Mouse (Mus musculus) heart, embryonic 15.5 days (tissue): Measurements from ENCODE around the gene Slc25a17. TPM values are rescaled to one million over a fixed set of nuclear protein-coding genes. Genes with fewer than 3 reads are reported as not detected.

Source experiments
- ATAC-seq: fragments of 200-750 bp; cut with Nextera tagmentation; replicated peaks from 2 replicates; pipeline ENCODE4 v1.8.0; 2017; ENCODE audit warnings: low read depth, moderate TSS enrichment; ENCODE audit not compliant: insufficient number of reproducible peaks, insufficient read depth, low FRiP score
- H3K27ac ChIP-seq: fragments of 300-500 bp; sonication (generic); 2 replicates; pipeline ENCODE4 v1.5.1; 2015; ENCODE audit warnings: mild to moderate bottlenecking, inconsistent platforms
- H3K27me3 ChIP-seq: fragments of 300-500 bp; sonication (generic); 2 replicates; pipeline ENCODE4 v1.6.1; 2015; ENCODE audit warnings: inconsistent platforms
- H3K36me3 ChIP-seq: fragments of 300-500 bp; sonication (generic); 2 replicates; pipeline ENCODE4 v1.6.1; 2015; ENCODE audit warnings: mild to moderate bottlenecking, inconsistent platforms
- H3K4me1 ChIP-seq: fragments of 300-500 bp; sonication (generic); replicated peaks from 2 replicates; pipeline ENCODE4 v1.6.1; 2015; ENCODE audit warnings: inconsistent platforms
- H3K4me2 ChIP-seq: fragments of 300-500 bp; sonication (generic); 2 replicates; pipeline ENCODE4 v1.6.1; 2015; ENCODE audit warnings: inconsistent platforms, mild to moderate bottlenecking, moderate library complexity
- H3K4me3 ChIP-seq: fragments of 300-500 bp; sonication (generic); 2 replicates; pipeline ENCODE4 v1.5.1; 2015; ENCODE audit warnings: mild to moderate bottlenecking, inconsistent platforms
- H3K9ac ChIP-seq: fragments of 300-500 bp; sonication (generic); 2 replicates; pipeline ENCODE4 v1.6.1; 2015; ENCODE audit warnings: mild to moderate bottlenecking, inconsistent platforms
- H3K9me3 ChIP-seq: fragments of 300-500 bp; sonication (generic); replicated peaks from 2 replicates; pipeline ENCODE4 v1.6.1; 2016; ENCODE audit warnings: inconsistent platforms
- WGBS: fragments of 180-500 bp; shearing (Covaris S2); methylation state at CpG from one replicate; pipeline ENCODE4 v1.1.7; 2015; ENCODE audit warnings: mixed read lengths; 5-methylcytosine and 5-hydroxymethylcytosine counted together
- polyA plus RNA-seq: library from polyadenylated mRNA; unstranded; fragments of >200 nt; fragmentation: Nextera tagmentation; extraction: Ambion mirVana; gene quantifications from 2 replicates; pipeline ENCODE4 v1.2.1, GENCODE M21; 2015

Gene Slc25a17
- polyA plus RNA-seq, 1 experiment from 2014 or later = 47.8 TPM

DNA sequence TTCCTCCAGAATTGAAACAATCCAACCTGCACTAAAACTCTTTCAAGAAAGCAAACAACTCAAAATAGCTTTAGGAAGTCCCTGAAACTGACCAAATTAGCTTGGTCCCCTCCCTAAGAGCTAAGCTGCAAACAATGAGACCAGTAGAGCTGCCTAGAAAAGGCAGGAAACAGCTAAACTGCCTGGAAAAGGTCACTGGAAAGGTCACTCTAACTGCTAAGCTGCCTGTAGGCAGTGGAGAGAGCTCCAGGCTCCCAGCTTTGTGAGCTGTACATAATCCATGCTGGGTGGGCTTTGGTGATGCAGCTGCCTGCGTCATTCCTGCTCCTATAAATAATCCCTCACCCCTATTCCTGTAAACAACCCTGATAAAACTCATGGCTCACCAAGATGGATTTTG, 9.7 kb upstream of the Slc25a17 start:
- no peak overlapping the region for H3K9ac ChIP-seq
- no peak overlapping the region for H3K4me3 ChIP-seq
- H3K9me3 ChIP-seq = no peaks in the 10 kb centered on the region
- no peaks in the 10 kb centered on the region for H3K27me3 ChIP-seq
- WGBS = 64% methylated on average over 1 of the region's 1 CpGs
- no peak overlapping the region for H3K4me2 ChIP-seq
- no peak for ATAC-seq
- H3K36me3 ChIP-seq = peaks cover 79% of the 10 kb centered on the region
- H3K4me1 ChIP-seq = no peaks in the 10 kb centered on the region
- H3K27ac ChIP-seq = no peak overlapping the region

DNA sequence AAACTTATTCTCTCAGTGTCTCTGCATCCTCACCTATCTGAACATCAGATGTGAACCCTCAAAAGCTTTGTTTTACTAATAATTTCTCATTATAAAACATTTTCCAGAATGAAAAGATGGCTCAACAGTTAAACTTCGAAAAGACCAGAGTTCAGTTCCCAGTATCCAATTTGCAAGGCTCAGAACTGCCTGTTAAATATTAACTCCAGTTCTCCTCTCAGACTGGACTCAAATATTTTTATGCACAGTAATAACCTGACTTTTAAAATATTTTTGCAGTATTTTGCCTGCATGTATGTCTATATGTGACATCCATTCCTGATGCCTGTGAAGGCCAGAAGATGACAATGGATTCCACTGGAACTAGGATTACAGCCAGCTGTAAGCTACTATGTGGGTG, 8.0 kb upstream of the Slc25a17 start:
- no peak overlapping the region for H3K27ac ChIP-seq
- no peaks in the 10 kb centered on the region for H3K4me1 ChIP-seq
- no peak overlapping the region for H3K4me3 ChIP-seq
- 93% methylated on average over 1 of the region's 1 CpGs for WGBS
- H3K4me2 ChIP-seq = no peak overlapping the region
- H3K9ac ChIP-seq = no peak overlapping the region
- H3K27me3 ChIP-seq = no peaks in the 10 kb centered on the region
- H3K36me3 ChIP-seq = peaks cover 88% of the 10 kb centered on the region
- no peaks in the 10 kb centered on the region for H3K9me3 ChIP-seq
- no peak for ATAC-seq

DNA sequence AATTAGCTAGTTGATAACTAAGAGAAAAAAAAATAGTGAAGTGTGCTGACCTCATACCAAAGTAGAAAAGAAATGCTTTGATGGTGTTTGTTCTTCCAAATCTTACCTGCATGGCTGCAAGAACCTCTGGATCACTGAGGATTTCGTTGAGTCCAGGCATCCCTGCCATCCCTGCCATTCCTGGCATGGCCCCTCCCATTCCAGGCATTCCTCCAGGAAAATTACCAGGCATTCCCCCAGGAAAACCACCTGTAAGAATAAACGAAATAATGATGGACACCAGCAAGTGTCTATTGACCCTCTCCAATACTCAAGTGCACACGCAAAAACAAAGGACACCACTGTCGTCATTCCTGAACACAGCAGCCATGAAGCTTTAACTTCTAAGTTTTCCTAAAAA, 5.6 kb upstream of the Slc25a17 start:
- Histone ChIP-seq H3K4me3 (no peak overlapping the region), H3K4me1 (peaks cover 4% of the 10 kb centered on the region), H3K27me3 (no peaks in the 10 kb centered on the region), H3K9me3 (no peaks in the 10 kb centered on the region), H3K4me2 (no peak overlapping the region), H3K27ac (no peak overlapping the region), H3K9ac (no peak overlapping the region), H3K36me3 (peaks cover 73% of the 10 kb centered on the region)
- no peak for ATAC-seq
- WGBS = 75% methylated on average over 4 of the region's 4 CpGs

DNA sequence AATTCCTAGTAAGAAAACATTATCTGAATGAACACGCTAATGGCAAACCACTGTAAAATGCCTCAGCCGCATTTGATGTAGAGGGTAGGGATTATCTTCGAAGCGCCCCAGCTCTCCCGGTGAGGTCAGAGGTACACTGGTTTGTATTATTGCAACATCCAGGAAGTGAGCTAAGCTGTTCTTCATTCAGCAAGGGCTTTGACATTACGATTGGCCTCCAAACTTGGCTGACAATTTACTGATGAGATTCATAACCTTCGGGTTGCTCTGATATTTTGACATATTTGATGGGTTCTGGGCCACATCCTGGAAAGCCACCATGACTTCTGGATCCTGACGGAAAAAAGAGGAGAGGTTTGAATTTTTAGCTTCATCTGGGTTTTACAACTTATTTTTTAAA, 4.6 kb upstream of the Slc25a17 start:
- Histone ChIP-seq H3K4me2 (no peak overlapping the region), H3K9me3 (no peaks in the 10 kb centered on the region), H3K36me3 (peaks cover 63% of the 10 kb centered on the region), H3K4me3 (no peak overlapping the region), H3K4me1 (peaks cover 8% of the 10 kb centered on the region), H3K27me3 (no peaks in the 10 kb centered on the region), H3K9ac (no peak overlapping the region), H3K27ac (no peak overlapping the region)
- WGBS = 84% methylated on average over 8 of the region's 8 CpGs
- no peak for ATAC-seq

DNA sequence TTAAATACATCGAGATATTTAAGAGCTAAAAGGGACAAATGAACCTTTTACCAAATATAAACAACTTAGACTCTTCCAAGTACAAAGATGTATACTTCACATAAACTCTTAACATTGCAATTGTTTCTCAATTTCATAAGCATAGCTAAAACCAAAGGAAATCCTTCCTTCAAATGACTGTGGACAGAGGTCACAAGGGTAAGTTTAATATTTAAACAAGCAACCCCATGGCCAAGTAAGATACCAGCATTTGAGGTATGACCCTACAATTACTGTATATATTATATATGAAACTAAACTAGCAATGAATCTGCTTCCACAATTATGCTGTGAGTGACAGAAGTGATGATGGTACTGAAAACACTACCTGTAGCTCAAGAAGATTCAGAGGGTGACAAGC, 3.7 kb upstream of the Slc25a17 start:
- Histone ChIP-seq H3K9ac (no peak overlapping the region), H3K9me3 (no peaks in the 10 kb centered on the region), H3K4me2 (no peak overlapping the region), H3K27ac (no peak overlapping the region), H3K4me3 (no peak overlapping the region), H3K27me3 (no peaks in the 10 kb centered on the region), H3K4me1 (peaks cover 15% of the 10 kb centered on the region), H3K36me3 (peaks cover 54% of the 10 kb centered on the region)
- no peak for ATAC-seq
- WGBS = 88% methylated on average over 1 of the region's 1 CpGs

DNA sequence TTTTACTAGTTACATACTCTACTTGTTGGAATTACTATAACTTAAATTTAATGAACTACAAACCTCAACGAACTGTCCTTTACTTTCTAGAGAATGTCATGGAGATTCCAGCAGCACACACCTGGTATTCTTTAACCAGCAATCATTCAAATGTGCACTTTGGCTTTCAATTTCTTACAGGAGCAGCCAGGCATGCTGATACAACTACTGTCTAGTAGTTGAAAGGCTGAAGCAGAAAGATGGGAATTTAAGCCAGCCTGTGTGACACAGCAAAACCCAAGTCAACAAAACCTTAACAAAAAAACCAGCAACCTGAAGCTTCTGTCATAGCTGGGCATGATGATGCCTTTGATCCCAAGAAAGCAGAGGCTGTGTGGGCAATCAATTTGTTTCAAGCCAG, 1.9 kb upstream of the Slc25a17 start:
- no peaks in the 10 kb centered on the region for H3K27me3 ChIP-seq
- no peak overlapping the region for H3K9ac ChIP-seq
- H3K4me3 ChIP-seq = no peak overlapping the region
- H3K9me3 ChIP-seq = no peaks in the 10 kb centered on the region
- no peak overlapping the region for H3K4me2 ChIP-seq
- 76% methylated on average over 1 of the region's 1 CpGs for WGBS
- H3K4me1 ChIP-seq = peaks cover 16% of the 10 kb centered on the region
- peaks cover 40% of the 10 kb centered on the region for H3K36me3 ChIP-seq
- H3K27ac ChIP-seq = no peak overlapping the region
- ATAC-seq = no peak

DNA sequence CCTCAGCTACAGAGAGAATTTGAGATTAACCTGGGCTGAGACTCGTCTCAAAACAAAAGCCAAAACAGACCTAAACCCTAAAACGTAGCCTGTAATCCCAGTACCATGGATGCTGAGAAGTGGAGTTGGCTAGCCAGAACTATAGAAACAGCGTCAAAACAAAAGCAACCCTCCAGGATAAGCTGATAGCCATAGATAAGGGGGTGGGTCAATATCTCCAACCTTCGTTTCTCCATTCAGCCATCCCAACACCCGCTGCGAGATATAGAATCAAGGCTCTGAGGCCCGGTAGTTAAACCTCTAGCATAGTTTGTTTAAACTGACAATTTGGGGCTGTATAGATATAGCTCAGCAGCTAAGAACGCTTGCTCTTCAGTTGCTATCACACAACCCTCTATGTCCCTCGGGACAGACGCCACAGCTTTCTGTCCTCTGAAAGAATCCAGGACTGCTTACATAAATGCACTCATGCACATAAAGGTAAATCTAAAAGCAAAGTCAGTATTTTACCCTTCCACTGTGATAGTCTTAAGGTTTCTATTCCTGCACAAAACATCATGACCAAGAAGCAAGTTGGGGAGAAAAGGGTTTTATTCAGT, 904 bp upstream of the Slc25a17 start:
- no peak for ATAC-seq
- H3K4me1 ChIP-seq = peaks cover 16% of the 10 kb centered on the region
- peak overlapping the region; percentile 80 for H3K4me2 ChIP-seq
- no peaks in the 10 kb centered on the region for H3K27me3 ChIP-seq
- H3K4me3 ChIP-seq = peak overlapping the region; percentile 71; the same call in 1 of the 2 replicates
- H3K36me3 ChIP-seq = peaks cover 31% of the 10 kb centered on the region
- no peaks in the 10 kb centered on the region for H3K9me3 ChIP-seq
- no peak overlapping the region for H3K9ac ChIP-seq
- peak overlapping the region; percentile 86 for H3K27ac ChIP-seq
- 24% methylated on average over 10 of the region's 10 CpGs for WGBS

DNA sequence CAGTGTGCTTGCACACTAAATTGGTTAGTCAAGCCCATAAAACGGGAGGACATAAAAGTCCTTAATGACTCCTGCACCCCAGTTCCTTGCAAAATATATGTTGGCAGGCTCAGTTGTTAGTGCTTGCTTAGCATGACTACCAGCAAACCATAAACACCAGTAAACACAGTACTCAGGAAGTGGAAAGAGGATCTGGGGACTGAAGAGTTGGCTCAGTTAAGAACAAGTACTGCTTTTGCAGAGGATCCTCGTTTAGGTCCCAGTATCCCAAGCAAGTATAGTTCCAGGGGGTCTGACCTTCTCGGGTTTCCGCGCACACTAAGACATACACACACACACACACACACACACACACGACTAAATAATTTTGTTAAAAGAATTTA, 401 bp upstream of the Slc25a17 start:
- Histone ChIP-seq H3K27me3 (no peaks in the 10 kb centered on the region), H3K9ac (peak overlapping the region; percentile 32), H3K4me2 (peak overlapping the region; percentile 80), H3K27ac (peak overlapping the region; percentile 86), H3K36me3 (peaks cover 26% of the 10 kb centered on the region), H3K4me3 (peak overlapping the region; percentile 71), H3K9me3 (no peaks in the 10 kb centered on the region), H3K4me1 (peaks cover 16% of the 10 kb centered on the region)
- peak; percentile 30; the same call in 1 of the 2 replicates for ATAC-seq
- 36% methylated on average over 6 of the region's 6 CpGs for WGBS

DNA sequence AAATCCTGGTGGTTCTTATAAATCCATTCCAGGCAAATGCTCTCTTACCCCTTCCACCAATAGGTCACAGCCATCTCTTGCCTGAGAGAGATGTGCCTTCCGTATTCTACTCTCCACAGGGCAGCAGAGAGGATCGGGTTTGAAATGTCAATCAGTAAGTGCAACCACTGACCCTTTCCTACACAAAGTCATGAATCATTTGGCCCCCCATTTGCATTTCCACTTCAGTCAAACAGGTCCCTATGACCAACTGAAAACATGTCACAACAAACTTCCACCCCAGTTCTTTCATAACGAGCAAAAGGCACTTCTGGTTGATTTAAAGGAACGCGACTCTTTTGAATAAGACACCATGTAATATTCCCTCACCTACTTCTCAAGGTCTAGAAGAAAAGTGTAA, 1.2 kb downstream of the Slc25a17 start:
- H3K27me3 ChIP-seq = no peaks in the 10 kb centered on the region
- no peak overlapping the region; the same call in 1 of the 2 replicates for H3K9ac ChIP-seq
- H3K36me3 ChIP-seq = peaks cover 11% of the 10 kb centered on the region
- no peak overlapping the region for H3K4me3 ChIP-seq
- no peak for ATAC-seq
- WGBS = 85% methylated on average over 5 of the region's 5 CpGs
- H3K9me3 ChIP-seq = no peaks in the 10 kb centered on the region
- H3K4me2 ChIP-seq = peak overlapping the region; percentile 80
- H3K27ac ChIP-seq = no peak overlapping the region
- peaks cover 16% of the 10 kb centered on the region for H3K4me1 ChIP-seq

DNA sequence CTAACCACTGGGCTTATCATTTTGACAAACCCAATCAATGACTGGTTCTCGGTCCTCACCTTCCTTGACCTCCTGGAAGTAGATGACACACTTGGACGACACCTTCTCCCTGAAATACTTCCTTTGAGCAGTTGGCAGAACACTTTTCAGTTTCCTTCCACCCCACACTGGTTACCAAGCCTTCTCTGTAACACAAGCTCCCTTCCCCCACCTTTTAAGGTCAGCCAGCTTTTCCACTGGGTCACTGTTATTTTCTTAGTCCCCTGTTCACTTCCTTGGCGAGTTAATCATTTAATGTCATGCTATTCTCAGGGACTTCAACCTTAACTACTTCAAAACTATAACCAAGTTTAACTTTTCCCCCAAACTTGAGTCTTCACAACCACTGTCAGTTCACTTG, 1.7 kb downstream of the Slc25a17 start:
- Histone ChIP-seq H3K9me3 (no peaks in the 10 kb centered on the region), H3K4me1 (peaks cover 16% of the 10 kb centered on the region), H3K27ac (no peak overlapping the region), H3K36me3 (peaks cover 6% of the 10 kb centered on the region; the same call in 1 of the 2 replicates), H3K4me3 (no peak overlapping the region), H3K27me3 (no peaks in the 10 kb centered on the region), H3K9ac (no peak overlapping the region), H3K4me2 (no peak overlapping the region)
- 81% methylated on average over 3 of the region's 3 CpGs for WGBS
- no peak for ATAC-seq

DNA sequence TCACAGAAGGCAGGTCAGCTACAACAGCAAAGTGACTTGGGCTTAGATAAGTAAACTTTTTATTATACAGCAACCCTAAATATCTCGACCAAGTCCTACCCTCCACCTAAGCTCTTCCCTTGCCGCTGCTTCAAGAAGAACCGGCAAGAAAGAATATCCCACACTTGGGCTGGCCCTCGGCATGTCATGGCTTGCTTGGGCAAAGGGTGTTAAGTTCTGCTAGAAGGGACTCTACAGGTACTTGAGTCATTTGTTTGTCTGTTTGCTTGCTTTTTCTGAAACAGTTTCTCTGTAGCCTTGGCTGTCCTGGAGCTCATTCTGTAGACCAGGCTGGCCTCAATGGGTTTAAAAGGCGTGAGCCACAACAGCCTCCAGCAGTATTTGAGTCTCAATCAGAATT, 3.7 kb downstream of the Slc25a17 start:
- H3K9ac ChIP-seq = no peak overlapping the region
- peaks cover 16% of the 10 kb centered on the region for H3K4me1 ChIP-seq
- no peak overlapping the region for H3K4me3 ChIP-seq
- no peaks in the 10 kb centered on the region for H3K27me3 ChIP-seq
- H3K4me2 ChIP-seq = no peak overlapping the region
- no peak for ATAC-seq
- H3K27ac ChIP-seq = no peak overlapping the region
- 48% methylated on average over 5 of the region's 5 CpGs for WGBS
- no peaks in the 10 kb centered on the region for H3K9me3 ChIP-seq
- H3K36me3 ChIP-seq = no peaks in the 10 kb centered on the region

DNA sequence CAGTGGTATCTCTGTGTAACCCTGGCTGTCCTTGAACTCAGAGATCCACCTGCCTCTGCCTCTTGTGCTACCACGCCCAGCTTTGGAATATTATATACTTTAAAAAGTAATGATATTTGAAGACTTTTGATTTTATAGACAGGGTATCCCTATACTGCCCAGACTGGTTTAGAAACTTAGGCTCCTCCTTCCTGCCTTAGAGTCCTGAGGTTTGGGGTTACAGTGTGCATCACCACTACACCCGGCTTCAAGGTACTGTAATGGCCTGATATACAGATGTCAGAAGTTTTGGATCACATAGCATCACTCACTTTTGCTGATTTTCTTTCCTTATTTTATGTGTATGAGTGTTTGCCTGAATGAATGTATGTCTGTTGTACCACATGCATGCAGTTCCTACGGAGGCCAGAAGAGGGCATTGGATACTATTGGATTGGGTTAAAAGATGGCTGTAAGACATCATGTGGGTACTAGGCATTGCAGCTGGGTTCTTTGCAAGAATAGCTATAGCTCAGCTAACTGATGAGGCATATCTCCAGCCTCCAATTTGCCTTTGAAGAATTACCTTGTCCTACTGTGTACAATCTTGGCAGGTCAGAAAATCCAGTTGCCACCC, 5.4 kb downstream of the Slc25a17 start:
- Histone ChIP-seq H3K9me3 (no peaks in the 10 kb centered on the region), H3K4me1 (peaks cover 14% of the 10 kb centered on the region), H3K9ac (no peak overlapping the region), H3K36me3 (no peaks in the 10 kb centered on the region), H3K4me2 (no peak overlapping the region), H3K4me3 (no peak overlapping the region), H3K27ac (no peak overlapping the region), H3K27me3 (no peaks in the 10 kb centered on the region)
- no peak for ATAC-seq
- 71% methylated on average over 3 of the region's 3 CpGs for WGBS
